Mouse (Mus musculus) limb, embryonic 14.5 days (tissue): ENCODE results near the gene Sec61a1. TPM values are rescaled to one million over a fixed set of nuclear protein-coding genes. Genes with fewer than 3 reads are reported as not detected.

Experiments
- ATAC-seq: fragments of 200-750 bp; cut with Nextera tagmentation; 2 replicates; pipeline ENCODE4 v1.8.0; 2017; ENCODE audit warnings: low read depth, moderate number of reproducible peaks, moderate TSS enrichment; ENCODE audit not compliant: low FRiP score
- DNase-seq: peaks from one replicate; pipeline ENCODE4 v3.0.0-alpha.2; 2015; ENCODE audit warnings: low spot score
- H3K27ac ChIP-seq: fragments of 300-500 bp; sonication (generic); replicated peaks from 2 replicates; pipeline ENCODE4 v1.5.1; 2014; ENCODE audit warnings: low read depth, mild to moderate bottlenecking, low read length, moderate library complexity, mixed read lengths
- H3K27me3 ChIP-seq: fragments of 300-500 bp; sonication (generic); 2 replicates; pipeline ENCODE4 v1.6.1; 2014; ENCODE audit warnings: low read length, mixed read lengths; ENCODE audit not compliant: control insufficient read depth, insufficient read depth
- H3K36me3 ChIP-seq: fragments of 300-500 bp; sonication (generic); 2 replicates; pipeline ENCODE4 v1.6.1; 2014; ENCODE audit warnings: mild to moderate bottlenecking, low read length, moderate library complexity, mixed read lengths; ENCODE audit not compliant: control insufficient read depth, insufficient read depth
- H3K4me1 ChIP-seq: fragments of 300-500 bp; sonication (generic); 2 replicates; pipeline ENCODE4 v1.6.1; 2014; ENCODE audit warnings: antibody characterized with exemption, low read length, mixed read lengths; ENCODE audit not compliant: control insufficient read depth, insufficient read depth
- H3K4me2 ChIP-seq: fragments of 300-500 bp; sonication (generic); replicated peaks from 2 replicates; pipeline ENCODE4 v1.6.1; 2014; ENCODE audit warnings: low read depth, mild to moderate bottlenecking, low read length, moderate library complexity; ENCODE audit not compliant: severe bottlenecking
- H3K4me3 ChIP-seq: fragments of 300-500 bp; sonication (generic); replicated peaks from 2 replicates; pipeline ENCODE4 v1.5.1; 2014; ENCODE audit warnings: low read length
- H3K9ac ChIP-seq: fragments of 300-500 bp; sonication (generic); 2 replicates; pipeline ENCODE4 v1.6.1; 2014; ENCODE audit warnings: mild to moderate bottlenecking, low read depth, low read length, moderate library complexity; ENCODE audit not compliant: severe bottlenecking
- H3K9me3 ChIP-seq: fragments of 300-500 bp; sonication (generic); 2 replicates; pipeline ENCODE4 v1.6.1; 2016; ENCODE audit warnings: low read length; ENCODE audit not compliant: control insufficient read depth
- POLR2A ChIP-seq: fragments of 200-500 bp; IDR thresholded peaks from 2 replicates; pipeline ENCODE4 v1.8.0; 2012; ENCODE audit warnings: inconsistent platforms, mild to moderate bottlenecking, moderate library complexity, borderline replicate concordance; ENCODE audit not compliant: insufficient read depth, insufficient read length; ENCODE audit errors: extremely low read depth
- WGBS: fragments of 180-500 bp; shearing (Covaris S2); extraction: QIAGEN DNeasy Blood & Tissue Kit; methylation state at CpG from one replicate; pipeline ENCODE4 v1.1.7; 2014; 5-methylcytosine and 5-hydroxymethylcytosine counted together
- polyA plus RNA-seq, 2 experiments: library from polyadenylated mRNA; depleted of rRNA in 1 of 2; stranded (reverse) in 1 of 2; unstranded in 1 of 2; fragments of >200 nt; fragmentation: Nextera tagmentation in 1 of 2; extraction: Ambion mirVana in 1 of 2; gene quantifications; 2 replicates each; pipeline versions ENCODE4 v1.2.1 to v1.2.3; 2012 to 2014

Gene Sec61a1
- polyA plus RNA-seq, 2 experiments, result 254 to 273 TPM

GRCm38 (mm10) chr6:88524056-88524455 is 5.4 kb upstream of the Sec61a1 start:
- Histone ChIP-seq H3K4me3 (no peak overlapping the region), H3K9me3 (no peaks in the 10 kb centered on the region), H3K9ac (no peak overlapping the region), H3K4me2 (no peak overlapping the region), H3K4me1 (peaks cover 4% of the 10 kb centered on the region), H3K36me3 (no peaks in the 10 kb centered on the region), H3K27me3 (no peaks in the 10 kb centered on the region), H3K27ac (no peak overlapping the region)
- no peak for ATAC-seq
- no peak for TF ChIP-seq POLR2A
- WGBS, result 90% methylated on average over 4 of the region's 4 CpGs
- no peak for DNase-seq

- H3K27me3 ChIP-seq, result no peaks in the 10 kb centered on the region
- H3K4me1 ChIP-seq, result peaks cover 4% of the 10 kb centered on the region
- no peak overlapping the region for H3K27ac ChIP-seq
- no peaks in the 10 kb centered on the region for H3K9me3 ChIP-seq
- no peak overlapping the region for H3K9ac ChIP-seq
- H3K4me2 ChIP-seq, result no peak overlapping the region
- H3K4me3 ChIP-seq, result no peak overlapping the region
- no peak for DNase-seq
- no peak for ATAC-seq
- WGBS, result 94% methylated on average over 3 of the region's 3 CpGs
- no peaks in the 10 kb centered on the region for H3K36me3 ChIP-seq
- TF ChIP-seq POLR2A, result no peak
Observed at GRCm38 (mm10) chr6:88523451-88523850, 4.7 kb upstream of the Sec61a1 start.

GRCm38 (mm10) chr6:88523043-88523442 is 4.3 kb upstream of the Sec61a1 start:
- H3K9me3 ChIP-seq, result no peaks in the 10 kb centered on the region
- 70% methylated on average over 3 of the region's 3 CpGs for WGBS
- H3K27me3 ChIP-seq, result no peaks in the 10 kb centered on the region
- H3K27ac ChIP-seq, result no peak overlapping the region
- H3K4me3 ChIP-seq, result no peak overlapping the region
- DNase-seq (no peak), ATAC-seq (no peak)
- H3K4me1 ChIP-seq, result peaks cover 4% of the 10 kb centered on the region
- H3K4me2 ChIP-seq, result no peak overlapping the region
- H3K9ac ChIP-seq, result no peak overlapping the region
- no peak for TF ChIP-seq POLR2A
- H3K36me3 ChIP-seq, result no peaks in the 10 kb centered on the region

- peaks cover 5% of the 10 kb centered on the region for H3K4me1 ChIP-seq
- no peak for ATAC-seq
- H3K4me2 ChIP-seq, result no peak overlapping the region
- no peaks in the 10 kb centered on the region for H3K36me3 ChIP-seq
- no peak overlapping the region for H3K27ac ChIP-seq
- TF ChIP-seq POLR2A, result no peak
- no peaks in the 10 kb centered on the region for H3K9me3 ChIP-seq
- WGBS, result 68% methylated on average over 3 of the region's 3 CpGs
- H3K4me3 ChIP-seq, result no peak overlapping the region
- H3K9ac ChIP-seq, result no peak overlapping the region
- no peaks in the 10 kb centered on the region for H3K27me3 ChIP-seq
- no peak for DNase-seq
Observed at GRCm38 (mm10) chr6:88522606-88523005, 3.9 kb upstream of the Sec61a1 start.

- Histone ChIP-seq H3K4me1 (peaks cover 12% of the 10 kb centered on the region), H3K36me3 (peaks cover under 1% of the 10 kb centered on the region), H3K4me2 (no peak overlapping the region), H3K9ac (no peak overlapping the region), H3K9me3 (no peaks in the 10 kb centered on the region), H3K4me3 (no peak overlapping the region), H3K27ac (no peak overlapping the region), H3K27me3 (no peaks in the 10 kb centered on the region)
- 78% methylated on average over 7 of the region's 7 CpGs for WGBS
- DNase-seq, result no peak
- ATAC-seq, result no peak
- TF ChIP-seq POLR2A, result no peak
Observed at GRCm38 (mm10) chr6:88521821-88522220, 3.1 kb upstream of the Sec61a1 start.
